Mouse (Mus musculus) heart, postnatal 0 days (tissue): ENCODE data around the gene Sgo1.

Source experiments
- CTCF ChIP-seq: IDR thresholded peaks from 2 replicates; pipeline ENCODE4 v1.5.1; 2016; ENCODE audit warnings: antibody characterized with exemption, control low read depth, low read depth
- EP300 ChIP-seq: IDR thresholded peaks from 2 replicates; pipeline ENCODE4 v1.6.1; 2016; ENCODE audit warnings: antibody characterized with exemption, low read depth

- TF ChIP-seq CTCF: no peak
- TF ChIP-seq EP300: no peak
Observed at GRCm38 (mm10) chr17:53655081-53655480, 34.1 kb downstream of the Sgo1 start.
